Mouse (Mus musculus) forebrain, embryonic 14.5 days (tissue): Measurements from ENCODE around the gene Usp36. TPM values are rescaled to one million over a fixed set of nuclear protein-coding genes. Genes with fewer than 3 reads are reported as not detected.

Experiments
- ATAC-seq: fragments of 200-750 bp; cut with Nextera tagmentation; 2 replicates; pipeline ENCODE4 v1.8.0; 2017; ENCODE audit warnings: mild to moderate bottlenecking, moderate library complexity
- DNase-seq: peaks from one replicate; pipeline ENCODE4 v3.0.0-alpha.2; 2015; ENCODE audit warnings: low spot score
- H3K27ac ChIP-seq: fragments of 300-500 bp; sonication (generic); 2 replicates; pipeline ENCODE4 v1.5.1; 2014; ENCODE audit warnings: low read depth, mild to moderate bottlenecking, control low read depth, low read length, moderate library complexity
- H3K27me3 ChIP-seq: fragments of 300-500 bp; sonication (generic); replicated peaks from 2 replicates; pipeline ENCODE4 v1.6.1; 2014; ENCODE audit warnings: low read length, control low read depth, mixed read lengths; ENCODE audit not compliant: control insufficient read depth, insufficient read depth
- H3K36me3 ChIP-seq: fragments of 300-500 bp; sonication (generic); 2 replicates; pipeline ENCODE4 v1.6.1; 2014; ENCODE audit warnings: low read length, control low read depth; ENCODE audit not compliant: control insufficient read depth, insufficient read depth
- H3K4me1 ChIP-seq: fragments of 300-500 bp; sonication (generic); 2 replicates; pipeline ENCODE4 v1.6.1; 2014; ENCODE audit warnings: antibody characterized with exemption, low read length, control low read depth; ENCODE audit not compliant: control insufficient read depth, insufficient read depth
- H3K4me2 ChIP-seq: fragments of 300-500 bp; sonication (generic); 2 replicates; pipeline ENCODE4 v1.6.1; 2014; ENCODE audit warnings: mild to moderate bottlenecking, control low read depth, low read length
- H3K4me3 ChIP-seq: fragments of 300-500 bp; sonication (generic); 2 replicates; pipeline ENCODE4 v1.5.1; 2014; ENCODE audit warnings: low read depth, low read length, control low read depth
- H3K9ac ChIP-seq: fragments of 300-500 bp; sonication (generic); 2 replicates; pipeline ENCODE4 v1.6.1; 2014; ENCODE audit warnings: mild to moderate bottlenecking, low read length, control low read depth, moderate library complexity
- H3K9me3 ChIP-seq: fragments of 300-500 bp; sonication (generic); replicated peaks from 2 replicates; pipeline ENCODE4 v1.6.1; 2016; ENCODE audit warnings: low read length, control low read depth, mixed read lengths; ENCODE audit not compliant: control insufficient read depth
- WGBS: fragments of 180-500 bp; shearing (Covaris S2); extraction: QIAGEN DNeasy Blood & Tissue Kit; methylation state at CpG from one replicate; pipeline ENCODE4 v1.1.7; 2014; 5-methylcytosine and 5-hydroxymethylcytosine counted together
- polyA plus RNA-seq: library from polyadenylated mRNA; unstranded; fragments of >200 nt; fragmentation: Nextera tagmentation; extraction: Ambion mirVana; gene quantifications from 2 replicates; pipeline ENCODE4 v1.2.1, GENCODE M21; 2014

Gene Usp36
- polyA plus RNA-seq, 1 experiment from 2014 or later = 7.1 TPM

GRCm38 (mm10) chr11:118326991-118327971 lies 37.2 kb upstream of the Usp36 start:
- peak; percentile 86 for DNase-seq
- H3K9ac ChIP-seq = no peak overlapping the region
- peak overlapping the region; percentile 80 for H3K27ac ChIP-seq

GRCm38 (mm10) chr11:118326491-118326890 lies 36.4 kb upstream of the Usp36 start:
- DNase-seq = no peak
- WGBS = 95% methylated on average over 4 of the region's 4 CpGs
- H3K9me3 ChIP-seq = no peaks in the 10 kb centered on the region
- no peak overlapping the region for H3K4me3 ChIP-seq
- H3K27ac ChIP-seq = peak overlapping the region; percentile 80; the same call in 1 of the 2 replicates
- no peaks in the 10 kb centered on the region for H3K27me3 ChIP-seq
- no peak for ATAC-seq
- no peak overlapping the region for H3K9ac ChIP-seq
- H3K36me3 ChIP-seq = no peaks in the 10 kb centered on the region
- H3K4me2 ChIP-seq = no peak overlapping the region
- H3K4me1 ChIP-seq = peaks cover 10% of the 10 kb centered on the region; the same call in 1 of the 2 replicates

More at GRCm38 (mm10) chr11:118326991-118327971, 37.2 kb upstream of the Usp36 start:
- H3K4me1 ChIP-seq = peaks cover 10% of the 10 kb centered on the region; the same call in 1 of the 2 replicates
- no peaks in the 10 kb centered on the region for H3K27me3 ChIP-seq
- no peaks in the 10 kb centered on the region for H3K9me3 ChIP-seq
- 0 out of 2 replicates have a peak overlapping the region, but pooled peaks have one; percentile 13 for H3K4me2 ChIP-seq
- peak; percentile 84 for ATAC-seq
- 58% methylated on average over 24 of the region's 24 CpGs for WGBS
- H3K4me3 ChIP-seq = no peak overlapping the region
- peaks cover 2% of the 10 kb centered on the region; the same call in 1 of the 2 replicates for H3K36me3 ChIP-seq

GRCm38 (mm10) chr11:118324541-118324940 lies 34.5 kb upstream of the Usp36 start:
- Histone ChIP-seq H3K27me3 (no peaks in the 10 kb centered on the region), H3K36me3 (peaks cover 5% of the 10 kb centered on the region), H3K4me3 (no peak overlapping the region), H3K4me2 (no peak overlapping the region), H3K9ac (no peak overlapping the region), H3K9me3 (no peaks in the 10 kb centered on the region), H3K4me1 (peaks cover 10% of the 10 kb centered on the region; the same call in 1 of the 2 replicates), H3K27ac (no peak overlapping the region)
- WGBS = 76% methylated on average over 5 of the region's 5 CpGs
- ATAC-seq (no peak), DNase-seq (no peak)

- Histone ChIP-seq H3K9ac (no peak overlapping the region), H3K4me1 (peaks cover 10% of the 10 kb centered on the region; the same call in 1 of the 2 replicates), H3K36me3 (peaks cover 11% of the 10 kb centered on the region), H3K4me2 (no peak overlapping the region), H3K27me3 (no peaks in the 10 kb centered on the region), H3K27ac (no peak overlapping the region), H3K4me3 (no peak overlapping the region), H3K9me3 (no peaks in the 10 kb centered on the region)
- WGBS = 93% methylated on average over 5 of the region's 5 CpGs
- DNase-seq (no peak), ATAC-seq (no peak)
Measured at GRCm38 (mm10) chr11:118323974-118324373, 33.9 kb upstream of the Usp36 start.

DNA sequence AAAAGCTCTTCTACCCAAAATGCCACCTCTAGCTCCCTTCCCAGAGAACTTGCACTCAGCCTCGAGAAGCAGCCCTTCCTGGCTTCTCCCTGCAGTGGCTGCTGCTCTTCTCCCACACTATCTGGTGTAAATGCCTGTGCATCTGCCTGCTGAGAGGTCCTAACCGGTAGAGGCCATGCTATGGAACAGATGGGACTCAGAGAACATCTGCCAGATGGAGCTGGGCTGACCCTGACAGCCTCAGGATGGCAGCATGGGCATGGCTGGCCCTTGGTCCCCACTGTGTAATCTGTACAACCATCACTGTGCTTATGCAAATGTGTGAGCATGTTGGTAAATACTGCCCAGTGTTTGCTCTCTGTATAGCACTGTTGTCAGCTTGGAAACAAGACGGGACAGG lies 32.6 kb upstream of the Usp36 start:
- no peak for ATAC-seq
- Histone ChIP-seq H3K4me3 (no peak overlapping the region), H3K27me3 (no peaks in the 10 kb centered on the region), H3K27ac (no peak overlapping the region), H3K9me3 (no peaks in the 10 kb centered on the region), H3K36me3 (peaks cover 18% of the 10 kb centered on the region), H3K4me2 (no peak overlapping the region), H3K9ac (peak overlapping the region; percentile 10; the same call in 1 of the 2 replicates), H3K4me1 (peaks cover 7% of the 10 kb centered on the region; the same call in 1 of the 2 replicates)
- 62% methylated on average over 3 of the region's 3 CpGs for WGBS
- DNase-seq = no peak

GRCm38 (mm10) chr11:118321971-118322370 lies 31.9 kb upstream of the Usp36 start:
- no peak for ATAC-seq
- no peak overlapping the region for H3K4me3 ChIP-seq
- H3K4me1 ChIP-seq = peaks cover under 1% of the 10 kb centered on the region; the same call in 1 of the 2 replicates
- no peak overlapping the region for H3K9ac ChIP-seq
- H3K27me3 ChIP-seq = no peaks in the 10 kb centered on the region
- peaks cover 21% of the 10 kb centered on the region for H3K36me3 ChIP-seq
- no peak overlapping the region for H3K27ac ChIP-seq
- WGBS = 78% methylated on average over 4 of the region's 4 CpGs
- H3K4me2 ChIP-seq = no peak overlapping the region
- DNase-seq = no peak
- H3K9me3 ChIP-seq = no peaks in the 10 kb centered on the region

DNA sequence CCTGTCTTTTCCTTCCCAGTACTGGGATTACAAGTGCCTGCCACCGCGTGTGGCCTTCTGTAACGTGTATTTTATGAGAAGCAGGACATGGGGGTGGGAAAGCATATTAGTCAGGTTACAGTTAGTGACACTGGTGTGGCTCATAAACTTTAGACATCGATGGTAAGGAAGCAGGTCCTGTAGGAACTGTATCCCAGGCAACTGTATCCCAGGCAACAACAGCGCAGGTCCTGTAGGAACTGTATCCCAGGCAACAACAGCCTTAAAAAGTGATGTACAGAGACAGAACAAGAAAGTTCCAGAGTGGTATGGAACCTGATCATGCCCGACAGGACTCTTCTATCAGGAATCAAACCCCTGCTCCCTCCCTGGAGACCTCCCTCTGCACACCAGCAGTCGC lies 31.5 kb upstream of the Usp36 start:
- Histone ChIP-seq H3K4me2 (no peak overlapping the region), H3K4me1 (no peaks in the 10 kb centered on the region), H3K9me3 (no peaks in the 10 kb centered on the region), H3K9ac (no peak overlapping the region), H3K36me3 (peaks cover 22% of the 10 kb centered on the region), H3K4me3 (no peak overlapping the region), H3K27me3 (no peaks in the 10 kb centered on the region), H3K27ac (no peak overlapping the region)
- no peak for DNase-seq
- ATAC-seq = no peak
- 80% methylated on average over 7 of the region's 7 CpGs for WGBS

- Histone ChIP-seq H3K36me3 (peaks cover 31% of the 10 kb centered on the region), H3K4me1 (no peaks in the 10 kb centered on the region), H3K27me3 (no peaks in the 10 kb centered on the region), H3K4me2 (no peak overlapping the region), H3K4me3 (no peak overlapping the region), H3K9me3 (no peaks in the 10 kb centered on the region), H3K9ac (no peak overlapping the region), H3K27ac (no peak overlapping the region)
- 68% methylated on average over 5 of the region's 5 CpGs for WGBS
- ATAC-seq (no peak), DNase-seq (peak; percentile 19)
Measured at GRCm38 (mm10) chr11:118318678-118319077, 28.6 kb upstream of the Usp36 start.

DNA sequence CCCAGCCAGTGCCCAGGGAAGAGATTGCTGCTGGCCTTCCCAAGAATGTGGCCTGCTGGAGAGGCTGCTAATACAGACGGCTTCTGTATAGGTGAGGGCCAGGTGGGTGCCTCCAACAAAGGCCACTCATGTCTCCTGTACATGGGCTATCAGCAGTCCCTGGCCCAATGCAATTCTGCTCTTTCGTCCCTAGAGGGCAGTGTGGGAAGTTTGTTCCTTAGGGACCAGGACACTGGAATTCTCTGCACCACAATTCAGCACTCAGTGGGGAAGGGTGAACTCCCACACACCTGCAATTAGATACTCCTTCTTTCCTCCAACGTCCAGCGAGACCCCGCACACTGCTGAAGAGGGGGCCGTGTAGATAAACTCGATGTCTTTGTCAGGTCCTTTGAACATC lies 27.1 kb upstream of the Usp36 start:
- Histone ChIP-seq H3K36me3 (peaks cover 37% of the 10 kb centered on the region), H3K9me3 (no peaks in the 10 kb centered on the region), H3K4me3 (no peak overlapping the region), H3K27ac (no peak overlapping the region), H3K4me2 (no peak overlapping the region), H3K4me1 (no peaks in the 10 kb centered on the region), H3K27me3 (no peaks in the 10 kb centered on the region), H3K9ac (no peak overlapping the region)
- ATAC-seq (no peak), DNase-seq (peak; percentile 87)
- WGBS = 24% methylated on average over 7 of the region's 7 CpGs
